Mouse (Mus musculus) adrenal gland (tissue): Measurements from ENCODE around the gene Srek1ip1.

Experiments
- intact Hi-C: fragments of 180-260 bp; cut with DNase I; formaldehyde crosslinking; loops from one replicate; pipeline ENCODE4 v1.15.1; 2025
- long read RNA-seq, 2 experiments: library from polyadenylated mRNA; unstranded; transcript quantifications; one replicate each; pipeline ENCODE4 v2.0.0; 2020; ENCODE audit warnings: borderline replicate concordance in 1 of 2; ENCODE audit not compliant: insufficient replicate concordance in 1 of 2

Srek1ip1 gene
- long read RNA-seq, experiment 1, transcript Srek1ip1-201 (5 exons, 2,365 nt): major isoform, 13 of 17 reads
- long read RNA-seq, experiment 1, partial matches to known transcripts: 4 of 17 reads
- long read RNA-seq, experiment 1, other reads (novel, unspliced or antisense): 0 of 17 reads
- long read RNA-seq, experiment 2, transcript Srek1ip1-201 (5 exons, 2,365 nt): major isoform, 5 of 20 reads
- long read RNA-seq, experiment 2, partial matches to known transcripts: 14 of 20 reads
- long read RNA-seq, experiment 2, other reads (novel, unspliced or antisense): 1 of 20 reads

DNA sequence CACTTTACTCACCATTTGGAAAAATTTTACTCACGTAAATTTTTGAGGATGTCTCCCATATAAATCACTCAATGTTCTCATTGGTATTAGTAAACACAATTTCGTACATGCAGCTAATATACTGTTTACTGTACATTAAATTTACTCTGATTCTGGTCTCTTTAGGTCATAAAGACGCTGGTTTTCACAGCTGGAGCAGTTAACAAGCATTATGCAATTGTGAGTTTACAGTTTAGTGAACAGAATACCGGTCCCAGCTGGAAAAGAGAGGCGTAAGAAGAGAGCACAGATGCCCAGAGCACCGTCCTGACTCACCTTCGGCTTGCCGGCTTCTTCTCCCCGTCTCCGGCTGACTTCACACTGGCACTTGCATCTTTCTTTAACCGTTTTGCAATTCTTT, at the start of gene Srek1ip1:
Gene Srek1ip1, plus strand, starts transcription at position 301 of the 400 bp plus-strand sequence.
- intact Hi-C loops: no loop called here

GRCm38 (mm10) chr13:104742866-104743265, 49.4 kb upstream of the Srek1ip1 start:
- intact Hi-C loops: no loop called here

DNA sequence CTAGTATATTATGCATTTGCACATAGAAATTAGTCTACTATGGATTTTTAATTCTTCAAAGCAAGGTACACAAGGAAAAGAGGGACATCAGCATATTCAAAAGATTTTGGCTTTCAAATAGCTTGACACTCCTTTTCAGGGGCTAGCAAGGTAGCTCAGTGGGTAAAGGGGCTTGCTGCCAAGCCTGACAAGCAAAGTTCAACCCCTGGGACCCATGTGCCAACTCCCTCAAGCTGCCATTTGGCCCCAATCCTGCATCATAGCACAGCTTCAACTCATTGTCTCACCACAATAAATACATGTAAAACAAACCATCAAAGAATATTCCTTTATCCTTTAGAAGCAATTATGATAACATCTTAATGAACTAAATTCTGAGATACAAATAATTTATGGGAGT, 45.3 kb upstream of the Srek1ip1 start:
- intact Hi-C loops: no loop called here

DNA sequence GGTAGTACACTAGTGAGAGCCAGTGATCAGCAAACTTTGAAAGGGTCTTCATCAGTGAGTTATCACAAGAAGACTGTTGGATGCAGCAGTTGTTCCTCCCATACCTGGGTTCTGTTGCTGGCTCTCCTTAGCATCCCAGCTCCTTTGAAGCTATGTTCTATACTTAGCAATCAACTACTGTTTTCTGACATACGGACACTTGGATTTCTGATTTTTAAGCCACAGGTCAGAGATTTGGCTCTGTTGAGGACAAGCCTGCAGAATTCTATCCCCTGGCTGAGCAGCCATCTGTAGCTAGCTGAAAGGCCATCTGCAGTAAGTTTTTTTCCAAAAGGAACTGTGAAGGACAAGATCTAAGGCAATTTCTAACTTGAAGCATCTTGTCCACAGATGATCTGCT, 32.9 kb upstream of the Srek1ip1 start:
- intact Hi-C loops: no loop called here

GRCm38 (mm10) chr13:104762401-104762800, 29.9 kb upstream of the Srek1ip1 start:
- intact Hi-C loops: no loop called here

GRCm38 (mm10) chr13:104763193-104763592, 29.1 kb upstream of the Srek1ip1 start:
- intact Hi-C loops: no loop called here

DNA sequence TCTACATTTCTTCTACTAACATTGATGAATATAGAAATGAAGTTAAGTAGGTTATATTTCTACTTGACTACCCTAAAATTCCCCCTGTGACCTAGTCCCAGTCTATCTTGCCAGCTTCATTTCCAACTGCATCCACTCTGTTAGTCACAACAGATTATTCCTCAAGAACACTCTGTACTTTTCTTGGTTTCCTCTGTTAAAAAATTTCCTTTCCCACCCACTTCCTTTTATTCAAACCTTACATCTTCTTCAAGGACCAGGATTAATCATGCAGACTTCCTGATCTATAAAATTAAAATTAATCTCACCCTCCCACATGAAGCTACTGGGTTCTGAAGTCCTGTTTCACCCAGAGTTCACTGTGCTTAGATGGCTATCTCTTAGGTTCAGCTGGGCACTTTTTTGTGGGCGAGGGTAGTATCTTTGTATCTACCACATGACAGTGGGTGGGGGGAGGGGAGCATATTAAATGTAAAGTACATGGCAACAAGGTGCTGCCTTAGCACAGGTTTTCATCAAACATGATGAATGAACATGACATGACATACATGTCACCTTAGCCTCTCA, 13.1 kb upstream of the Srek1ip1 start:
- intact Hi-C loops: no loop called here

DNA sequence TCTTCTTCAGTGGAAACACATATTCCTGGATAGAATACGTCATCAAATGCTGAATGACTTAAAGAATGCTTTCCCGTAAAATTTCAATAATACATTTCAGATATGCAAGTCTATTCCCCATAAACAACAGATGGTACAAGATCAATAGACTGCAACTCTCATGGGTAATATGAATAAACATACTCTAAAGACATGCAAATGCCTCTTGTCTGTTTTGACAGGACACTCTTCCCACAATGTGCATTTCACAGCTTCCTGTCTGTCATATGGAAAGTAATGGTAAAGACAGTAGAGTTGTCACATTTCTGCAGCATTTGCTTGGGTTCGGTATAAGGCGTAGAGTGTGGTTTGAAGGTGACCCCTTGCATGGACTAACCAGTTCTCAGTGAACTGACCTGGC, 5.0 kb upstream of the Srek1ip1 start:
- intact Hi-C loops: loop anchor here (5.0 kb wide), 2 partner anchors 105 to 500 kb away; partner anchors contain the start of gene Adamts6

DNA sequence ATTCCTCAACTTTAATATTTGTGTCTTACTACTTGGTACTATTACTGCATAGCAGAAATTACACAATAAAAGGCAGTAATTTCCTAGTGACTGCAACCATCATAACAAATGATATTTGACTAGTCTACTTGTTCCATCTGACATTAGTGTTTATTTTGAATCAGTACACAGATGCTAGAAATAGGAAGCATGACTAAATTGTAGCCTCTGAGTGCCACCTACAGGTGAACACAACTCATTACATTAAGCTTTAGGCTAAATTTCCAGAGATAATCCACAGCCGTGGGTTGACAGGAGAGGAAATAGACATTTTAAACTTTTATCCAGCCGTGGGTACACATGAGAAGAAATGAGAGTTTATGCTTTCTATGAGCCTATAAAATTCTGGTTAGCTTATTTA, 2.6 kb upstream of the Srek1ip1 start:
- intact Hi-C loops: loop anchor here (5.0 kb wide), 2 partner anchors 107 to 502 kb away; partner anchors contain the start of gene Adamts6

DNA sequence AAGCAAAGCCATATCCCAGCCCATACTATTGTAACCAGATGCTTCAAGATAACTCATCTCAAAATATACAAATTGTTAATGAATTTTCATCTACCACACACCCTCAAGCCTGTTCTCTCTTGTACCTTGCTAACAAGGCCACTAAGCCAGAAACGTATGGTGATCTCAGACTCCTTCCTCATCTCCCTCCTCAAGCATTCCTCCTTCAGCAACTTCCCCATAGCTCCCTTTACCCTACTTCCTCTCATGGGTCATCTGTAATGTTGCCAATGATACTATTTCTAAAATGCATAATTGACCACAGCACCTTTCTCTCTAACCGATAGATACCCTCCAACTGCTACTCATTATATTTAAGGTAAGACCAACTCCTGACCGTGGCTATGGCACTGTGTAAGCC, 2.1 kb downstream of the Srek1ip1 start:
- intact Hi-C loops: no loop called here

DNA sequence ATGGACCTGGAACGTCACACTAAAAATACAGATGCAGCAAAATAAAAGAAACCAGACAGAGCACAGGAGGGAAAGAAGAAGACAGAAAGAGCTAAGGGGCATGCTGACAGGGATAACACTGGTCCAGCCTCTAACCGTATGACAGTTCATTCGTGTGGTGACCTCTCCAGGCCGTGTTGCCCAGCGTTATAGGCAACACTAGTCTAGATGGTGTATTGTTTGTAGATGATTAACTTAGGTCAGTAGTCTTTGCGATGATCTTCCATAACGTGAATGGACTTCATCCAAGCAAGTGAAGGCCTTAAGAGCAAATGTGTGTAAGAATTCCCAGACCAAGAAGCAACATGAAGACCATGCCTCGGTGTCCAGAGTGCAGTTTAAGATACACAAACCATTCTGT, 6.8 kb downstream of the Srek1ip1 start:
- intact Hi-C loops: no loop called here

- intact Hi-C loops: no loop called here
Measured at GRCm38 (mm10) chr13:104799566-104800182, 7.4 kb downstream of the Srek1ip1 start.

DNA sequence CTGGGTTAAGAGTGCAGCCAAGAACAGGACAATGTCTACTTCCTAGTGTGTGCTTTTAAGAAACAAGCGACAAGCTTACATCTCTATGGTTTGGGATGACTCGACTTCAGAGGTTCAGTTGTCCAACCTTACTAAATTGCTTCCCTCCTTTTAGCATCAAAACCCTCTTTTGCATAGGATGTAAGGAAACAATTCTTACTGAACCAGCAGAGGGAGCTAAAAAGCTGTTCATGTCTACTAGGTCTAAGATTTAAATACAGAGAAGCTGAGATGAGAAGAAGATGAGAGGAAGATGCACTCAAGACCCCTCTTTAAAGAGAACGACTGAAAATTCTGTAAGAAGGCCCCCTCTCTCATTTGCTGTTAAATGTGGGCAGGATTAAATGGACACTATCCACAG, 13.4 kb downstream of the Srek1ip1 start:
- intact Hi-C loops: loop anchor here (2.0 kb wide), 1 partner anchor 135 kb away; no protein-coding TSS in a partner anchor

DNA sequence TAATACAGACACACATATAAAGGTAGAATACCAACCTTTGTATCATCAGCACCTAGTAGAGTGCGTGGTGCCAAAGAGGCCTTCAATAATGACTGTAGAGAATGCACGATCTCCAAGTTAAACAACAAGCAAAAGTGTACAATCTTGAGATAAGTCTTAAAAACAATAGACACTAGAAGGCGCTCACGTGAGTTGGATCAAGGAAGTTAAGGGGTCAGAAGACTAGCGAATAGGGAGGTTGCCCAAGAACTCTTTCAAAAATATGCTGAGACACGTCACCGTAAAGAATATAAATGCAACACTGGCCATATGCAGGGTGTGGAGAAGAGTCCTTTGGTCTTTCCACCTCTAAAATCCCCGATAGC, 24.0 kb downstream of the Srek1ip1 start:
- intact Hi-C loops: no loop called here

DNA sequence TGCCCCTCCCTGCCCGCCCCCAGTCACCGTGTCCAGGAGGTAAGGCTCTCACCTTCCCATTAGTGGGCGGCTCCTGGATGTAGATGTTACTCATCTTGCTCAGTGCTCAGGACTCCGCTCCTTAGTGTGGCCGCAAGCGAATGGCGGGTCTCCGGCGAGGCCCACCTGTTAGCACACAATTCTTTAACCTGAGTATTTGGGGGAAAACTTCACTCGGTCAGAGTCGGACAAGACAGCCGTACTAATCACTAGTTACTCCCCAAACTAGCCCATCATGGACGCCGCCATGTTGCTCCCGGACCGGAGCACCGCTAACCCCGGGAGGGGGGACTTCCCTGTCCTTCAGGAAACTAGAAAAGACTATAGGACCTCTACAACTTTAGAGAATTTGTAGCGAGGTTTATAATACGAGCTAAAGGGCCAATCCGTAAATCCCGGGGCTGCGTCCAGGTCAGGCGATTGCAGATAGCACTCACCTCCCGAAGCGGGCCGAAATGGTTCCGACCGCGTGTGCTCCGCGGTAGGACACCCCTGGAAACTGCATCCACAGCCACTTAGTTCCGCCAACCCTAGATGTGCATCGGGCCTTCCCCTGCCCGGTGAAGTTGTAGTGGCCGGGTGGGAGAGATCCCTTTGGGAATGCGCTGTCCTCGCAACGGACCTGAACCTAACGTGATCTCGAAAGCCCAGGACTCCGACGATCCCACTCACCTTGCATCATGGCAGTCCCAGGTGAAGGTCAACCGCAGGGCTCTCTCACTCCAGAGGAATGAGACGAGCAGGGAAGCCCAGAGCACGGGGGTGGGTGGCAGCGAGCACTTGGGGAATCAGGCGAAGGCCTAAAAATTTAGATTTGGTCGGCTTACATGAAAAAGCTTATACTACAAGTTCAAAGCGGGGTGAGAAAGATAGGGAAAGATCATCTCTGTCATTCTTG, 24.6 kb downstream of the Srek1ip1 start, which contains the start of gene Cwc27:
Gene Cwc27, minus strand, starts transcription at position 508 of the 937 bp plus-strand sequence.
- intact Hi-C loops: no loop called here

DNA sequence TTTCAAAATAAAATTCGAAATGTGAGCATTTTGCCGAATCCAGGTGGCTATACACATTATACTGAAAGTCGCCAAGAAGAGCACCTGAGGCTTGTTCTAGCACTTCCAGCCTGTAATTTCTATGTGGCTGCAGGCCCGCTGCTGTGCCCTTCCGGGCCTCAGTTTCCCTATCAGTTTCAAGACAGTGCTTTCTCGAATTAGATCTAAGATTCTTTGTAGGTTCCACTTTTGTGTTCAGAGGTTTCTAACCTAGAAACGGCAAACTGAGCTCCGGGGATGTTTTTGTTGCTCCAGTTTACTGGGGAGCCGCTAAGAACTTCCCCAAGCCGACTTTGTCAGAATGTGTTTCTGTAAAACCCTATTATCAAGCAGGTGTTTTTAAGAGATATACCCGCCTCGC, 25.4 kb downstream of the Srek1ip1 start:
- intact Hi-C loops: no loop called here

GRCm38 (mm10) chr13:104821192-104821591, 28.9 kb downstream of the Srek1ip1 start:
- intact Hi-C loops: no loop called here

DNA sequence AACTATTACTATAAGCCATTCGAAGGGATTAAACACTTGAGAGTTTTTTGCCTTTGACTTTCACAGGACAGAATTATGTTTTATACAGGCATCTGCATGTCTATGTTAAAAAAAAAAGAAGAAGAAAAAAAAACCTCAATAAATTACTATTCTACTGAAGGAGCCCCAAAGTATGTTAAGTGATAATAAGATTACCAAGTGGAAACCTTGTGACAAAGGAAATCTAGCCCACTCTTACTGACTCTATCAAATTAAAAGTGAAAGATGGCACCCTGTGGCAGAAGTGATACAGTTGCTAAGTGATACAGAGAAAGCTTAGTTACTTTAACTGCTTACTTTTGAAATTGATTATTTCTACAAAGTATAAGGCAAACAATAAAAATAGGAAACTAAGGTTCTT, 29.6 kb downstream of the Srek1ip1 start:
- intact Hi-C loops: no loop called here

- intact Hi-C loops: no loop called here
Measured at GRCm38 (mm10) chr13:104822411-104822838, 30.1 kb downstream of the Srek1ip1 start.

DNA sequence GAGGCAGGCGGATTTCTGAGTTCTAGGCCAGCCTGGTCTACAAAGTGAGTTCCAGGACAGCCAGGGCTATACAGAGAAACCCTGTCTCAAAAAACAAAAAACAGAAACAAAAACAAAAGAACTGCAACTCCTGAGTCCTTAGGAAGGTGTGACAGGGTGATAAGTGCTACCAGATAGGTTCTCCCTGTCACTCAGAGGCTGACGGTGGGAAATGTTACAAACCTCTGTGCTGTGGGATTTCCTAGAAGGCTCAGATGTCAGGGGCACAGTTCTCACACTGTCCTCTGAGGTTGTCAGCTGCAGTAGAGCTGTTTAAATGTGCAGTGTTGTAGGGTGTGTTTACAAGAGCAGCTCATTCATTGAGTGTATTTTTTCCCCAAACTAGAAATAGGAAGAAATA, 33.2 kb downstream of the Srek1ip1 start:
- intact Hi-C loops: no loop called here

- intact Hi-C loops: no loop called here
Measured at GRCm38 (mm10) chr13:104832811-104833210, 40.5 kb downstream of the Srek1ip1 start.
